Mouse (Mus musculus) monocyte, adult 59 days (primary cell): ENCODE measurements around the gene Ovgp1. TPM values are rescaled to one million over a fixed set of nuclear protein-coding genes. Genes with fewer than 3 reads are reported as not detected.

Experiments used
- total RNA-seq, 2 experiments: library from RNA; stranded (reverse); gene quantifications; one replicate each; pipeline ENCODE4 v1.2.4; 2023

The Ovgp1 gene
- 1 to 10 TPM; 1.9 to 2.6 TPM for total RNA-seq

DNA sequence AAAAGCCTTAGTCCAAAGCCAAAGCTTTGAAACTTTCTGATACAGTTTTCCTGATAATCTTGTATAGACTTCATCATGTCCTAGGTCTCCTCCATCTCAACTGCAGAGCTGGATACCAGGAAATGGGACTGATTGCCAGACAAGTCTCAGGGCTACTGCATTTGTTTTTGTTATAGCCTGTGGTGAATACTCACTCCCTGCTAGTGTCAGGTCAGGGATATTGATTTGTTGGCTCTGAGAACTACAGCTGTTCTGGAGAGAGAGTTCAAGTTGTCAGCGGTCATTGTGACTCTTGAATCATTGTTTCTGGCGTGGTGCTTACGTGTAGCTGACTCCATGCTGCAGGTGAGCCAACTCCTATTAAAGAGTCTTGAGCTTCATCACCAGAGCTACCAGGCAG, at the start of gene Ovgp1:
TSS of gene Ovgp1 (plus strand) at position 301 of the 400 bp plus-strand sequence.

DNA sequence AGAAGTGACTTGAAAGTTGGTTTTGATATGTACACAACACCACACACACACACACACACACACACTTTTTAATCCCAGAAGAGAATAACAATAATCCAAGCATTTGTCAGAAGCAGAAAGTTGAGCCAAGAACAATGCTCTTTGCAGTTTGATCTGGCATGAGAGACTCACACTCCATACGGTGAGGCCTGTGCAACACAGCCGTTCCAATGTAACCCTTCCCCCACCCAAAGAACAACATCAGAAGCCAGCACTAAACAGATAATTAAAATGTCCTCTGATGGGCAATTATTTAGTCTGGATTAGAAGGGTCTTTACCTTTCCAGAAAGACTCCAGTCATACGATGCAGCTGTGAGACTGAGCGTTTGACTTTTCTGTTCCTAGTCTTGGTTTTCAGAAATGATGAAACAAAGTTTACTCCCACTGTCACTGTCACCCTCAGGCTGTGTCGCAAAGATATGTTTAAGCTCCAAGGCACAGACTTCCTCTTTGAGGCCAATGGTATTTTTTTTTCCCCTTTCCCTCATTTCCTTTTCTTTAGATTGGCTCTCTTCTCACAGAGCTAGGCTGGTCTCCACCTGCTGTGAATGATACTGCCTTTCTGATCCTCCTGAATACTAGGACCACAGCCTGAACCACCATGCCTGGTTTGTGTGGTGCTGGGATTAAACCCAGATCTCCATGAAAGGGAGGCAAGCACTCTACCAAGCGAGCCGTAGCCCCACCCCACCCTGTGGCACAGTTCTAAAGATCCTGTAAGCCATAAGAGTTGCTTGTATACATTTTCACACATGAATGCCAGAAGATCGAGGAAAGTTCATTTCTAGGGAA, 41.1 kb upstream of the Ovgp1 start, which contains the start of gene I830077J02Rik:
TSS of gene I830077J02Rik (minus strand) at position 425 of the 832 bp plus-strand sequence.

DNA sequence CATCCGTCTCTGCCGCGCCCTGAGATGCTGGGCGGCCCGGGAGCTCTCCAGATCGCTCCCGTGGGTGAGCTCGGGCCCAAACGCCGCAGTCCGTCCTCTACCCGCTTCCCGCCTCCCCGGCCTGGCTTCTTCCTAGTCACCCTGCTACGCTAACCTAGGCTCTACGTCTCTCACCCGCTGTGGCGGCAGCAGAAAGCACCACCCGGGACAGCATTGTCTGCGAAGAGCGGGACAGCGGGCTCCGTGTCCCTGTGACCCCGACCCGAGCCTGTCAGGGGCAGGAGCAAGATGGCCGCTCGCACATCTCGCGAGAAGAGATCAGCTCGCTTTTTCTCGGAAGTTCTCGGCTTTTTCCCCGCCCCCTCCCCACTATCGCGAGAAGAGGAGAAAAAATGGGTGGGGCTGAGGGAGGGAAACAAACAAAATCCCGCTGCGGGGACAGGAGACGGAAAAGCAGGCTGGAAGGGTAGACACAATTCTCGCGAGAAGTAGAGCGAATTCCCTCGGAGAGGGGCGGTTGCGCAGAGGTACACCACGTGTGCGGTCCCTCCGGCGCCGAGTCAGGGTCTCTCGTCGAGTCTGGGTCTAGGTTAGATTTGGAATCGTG, 14.4 kb upstream of the Ovgp1 start, which contains the start of gene Wdr77:
TSS of gene Wdr77 (plus strand) at position 396 of the 607 bp plus-strand sequence.

GRCm38 (mm10) chr3:105959999-105960398, 13.5 kb upstream of the Ovgp1 start, which contains the start of gene Atp5f1:
Gene Atp5f1, minus strand, starts transcription at chr3:105960099.

DNA sequence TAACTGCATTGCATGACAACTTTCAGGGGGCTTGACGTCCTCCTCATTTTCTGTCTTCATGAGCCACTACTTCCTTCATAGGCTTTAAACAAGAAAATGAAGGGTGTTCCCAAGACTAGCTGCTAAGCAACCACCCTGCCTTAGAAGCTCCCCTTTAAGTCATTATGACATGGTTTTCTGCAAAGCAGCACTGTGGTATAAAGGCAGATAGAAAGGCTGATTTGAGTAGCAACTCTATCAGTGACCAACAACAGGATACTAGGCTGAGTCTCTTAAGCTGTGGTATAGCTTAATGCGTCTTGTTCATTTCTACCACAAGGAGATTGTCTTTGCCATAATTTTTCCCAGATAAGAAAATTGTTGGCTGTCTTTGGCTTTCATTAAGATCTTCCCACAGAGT, 41.0 kb downstream of the Ovgp1 start, which contains the start of gene Pifo:
TSS of gene Pifo (minus strand) at position 101 of the 400 bp plus-strand sequence.

GRCm38 (mm10) chr3:106032781-106033180, 59.3 kb downstream of the Ovgp1 start, which contains the start of gene Chil5:
Gene Chil5, minus strand, starts transcription at chr3:106032814.

Other genes starting within 250 kb of the Ovgp1 start
- 100 to 1,000 TPM; 359 to 394 TPM for gene Rap1a, start 172.4 kb upstream of the Ovgp1 start, total RNA-seq
- gene Adora3, start 102.9 kb upstream of the Ovgp1 start, total RNA-seq = 1 to 10 TPM in 1 of 2 experiments, under 1 TPM in 1; 0.94 to 1.2 TPM
- gene Tmigd3, start 102.8 kb upstream of the Ovgp1 start, total RNA-seq = under 1 TPM in 1 of 2 experiments, not detected in 1; 0.97 TPM
- gene I830077J02Rik, start 41.0 kb upstream of the Ovgp1 start, total RNA-seq = 100 to 1,000 TPM in 1 of 2 experiments, 10 to 100 TPM in 1; 99.1 to 110 TPM
- 10 to 100 TPM; 18.3 to 26.5 TPM for gene Wdr77, start 14.3 kb upstream of the Ovgp1 start, total RNA-seq
- 100 to 1,000 TPM; 146 to 151 TPM for gene Atp5f1, start 13.6 kb upstream of the Ovgp1 start, total RNA-seq
- gene Pifo, start 40.9 kb downstream of the Ovgp1 start, total RNA-seq = not detected
- gene Chil5, start 59.1 kb downstream of the Ovgp1 start, total RNA-seq = under 1 TPM in 1 of 2 experiments, not detected in 1; 0.73 TPM
- gene Chia1, start 139.5 kb downstream of the Ovgp1 start, total RNA-seq = not detected
- gene Chil3, start 193.9 kb downstream of the Ovgp1 start, total RNA-seq = 100 to 1,000 TPM; 549 to 966 TPM
- gene Chil4, start 245.8 kb downstream of the Ovgp1 start, total RNA-seq = not detected